In genomic region chr5:16937840-16938239, GRCm38 (mm10) we compare ENCODE assay signal across 10 mouse cellular contexts.
DNase-seq lines count a peak whose midpoint lies in the region; ATAC-seq and TF ChIP-seq lines count a peak whose summit lies in the region.
"Had no signal": no experiment of that assay in that cellular context is flagged by ENCODE, and none has a peak within 500 bp of the region (broad histone marks: within the 10 kb centered on the region; RNA-seq: fewer than 3 reads in every experiment).

No protein-coding gene starts in this region.

- no peaks in the 10 kb centered on the region for H3K4me1 ChIP-seq in hindbrain, embryonic 14.5 days (replicated peaks; ENCODE audit: control insufficient read depth, insufficient read depth, low read length)
- no peaks in the 10 kb centered on the region for H3K4me1 ChIP-seq in hindbrain, embryonic 12.5 days
- no peaks in the 10 kb centered on the region for H3K4me1 ChIP-seq in lung, adult 2 months (ENCODE audit: control insufficient read depth, insufficient read depth, low read length)
- H3K4me1 ChIP-seq: embryonic facial prominence, embryonic 13.5 days; liver, embryonic 13.5 days had no signal

- no peak overlapping the region for H3K4me3 ChIP-seq in hindbrain, embryonic 14.5 days (replicated peaks; ENCODE audit: low read length)
- H3K4me3 ChIP-seq in hindbrain, embryonic 12.5 days: no peak overlapping the region
- H3K4me3 ChIP-seq in lung, adult 2 months (replicated peaks; ENCODE audit: extremely low read depth, low read depth, low read length): no peak overlapping the region
- H3K4me3 ChIP-seq: embryonic facial prominence, embryonic 13.5 days; liver, embryonic 13.5 days had no signal

- H3K9me3 ChIP-seq in hindbrain, embryonic 14.5 days (ENCODE audit: control insufficient read depth, low read length): no peaks in the 10 kb centered on the region
- H3K9me3 ChIP-seq in hindbrain, embryonic 12.5 days (replicated peaks): no peaks in the 10 kb centered on the region
- H3K9me3 ChIP-seq: embryonic facial prominence, embryonic 13.5 days; liver, embryonic 13.5 days had no signal

- H3K4me2 ChIP-seq in hindbrain, embryonic 14.5 days (replicated peaks): no peak overlapping the region
- H3K4me2 ChIP-seq in hindbrain, embryonic 12.5 days (replicated peaks): no peak overlapping the region
- H3K4me2 ChIP-seq: embryonic facial prominence, embryonic 13.5 days; liver, embryonic 13.5 days had no signal

- DNase-seq in hindbrain, embryonic 14.5 days (ENCODE audit: low spot score): peak; percentile 77
- DNase-seq in ES-CJ7 (ENCODE audit: low read depth, low spot score): peak; percentile 45
- DNase-seq in brain, embryonic 14.5 days (ENCODE audit: low read depth): peak; percentile 80
- peak; percentile 19 for DNase-seq in lung, adult 2 months
- DNase-seq in splenic B cell, adult 2 months (ENCODE audit: low read depth, low spot score): peak; percentile 47
- DNase-seq: liver, embryonic 13.5 days had no signal

- no peak overlapping the region for H3K9ac ChIP-seq in hindbrain, embryonic 14.5 days
- no peak overlapping the region for H3K9ac ChIP-seq in hindbrain, embryonic 12.5 days
- H3K9ac ChIP-seq: embryonic facial prominence, embryonic 13.5 days; liver, embryonic 13.5 days had no signal

- no peak overlapping the region for H3K27ac ChIP-seq in hindbrain, embryonic 14.5 days
- no peak overlapping the region for H3K27ac ChIP-seq in hindbrain, embryonic 12.5 days
- H3K27ac ChIP-seq: embryonic facial prominence, embryonic 13.5 days; liver, embryonic 13.5 days had no signal

- TF ChIP-seq POLR2A in brain, embryonic 14.5 days (IDR thresholded peaks at IDR 0.05; ENCODE audit: borderline replicate concordance, extremely low read depth, insufficient read depth, insufficient read length, poor library complexity, severe bottlenecking): no peak
- TF ChIP-seq POLR2A in lung, adult 2 months (IDR thresholded peaks at IDR 0.05; ENCODE audit: borderline replicate concordance, extremely low read depth, low read depth, low read length): no peak

- no peaks in the 10 kb centered on the region for H3K36me3 ChIP-seq in hindbrain, embryonic 14.5 days (replicated peaks; ENCODE audit: control insufficient read depth, insufficient read depth)
- no peaks in the 10 kb centered on the region for H3K36me3 ChIP-seq in hindbrain, embryonic 12.5 days
- H3K36me3 ChIP-seq in splenic B cell, adult 2 months (ENCODE audit: control insufficient read depth, insufficient read depth, low read length, poor library complexity, severe bottlenecking): no peaks in the 10 kb centered on the region
- H3K36me3 ChIP-seq: embryonic facial prominence, embryonic 13.5 days; liver, embryonic 13.5 days had no signal

- WGBS in hindbrain, embryonic 14.5 days: 61% methylated on average over 1 of the region's 1 CpGs
- WGBS in hindbrain, embryonic 12.5 days: 51% methylated on average over 1 of the region's 1 CpGs
- 34% methylated on average over 1 of the region's 1 CpGs for WGBS in lung, adult 2 months

- no peak for ATAC-seq in hindbrain, embryonic 14.5 days (ENCODE audit: low FRiP score)
- ATAC-seq in hindbrain, embryonic 12.5 days (ENCODE audit: low FRiP score): no peak
- ATAC-seq in hematopoietic stem cell, adult 5-6 weeks (replicated peaks in 1 of 2; ENCODE audit: insufficient read depth in 1 of 2, low FRiP score in 2 of 2, low TSS enrichment in 1 of 2, low read depth in 1 of 2, poor library complexity in 2 of 2, severe bottlenecking in 2 of 2): peak; percentile 56 to 69; a peak in 3 of 4 replicates
- no peak for ATAC-seq in megakaryocyte, adult 5-6 weeks (ENCODE audit: poor library complexity, severe bottlenecking)

- TF ChIP-seq CTCF in brain, embryonic 14.5 days (IDR thresholded peaks at IDR 0.05; ENCODE audit: borderline replicate concordance, extremely low read depth, insufficient read depth, insufficient read length): peak; percentile 35; the same call in 1 of the 2 replicates
- TF ChIP-seq CTCF in lung, adult 2 months (IDR thresholded peaks at IDR 0.05; ENCODE audit: insufficient read depth, low read length): no peak

- H3K27me3 ChIP-seq in hindbrain, embryonic 14.5 days (ENCODE audit: control insufficient read depth, insufficient read depth, low read length): no peaks in the 10 kb centered on the region
- no peaks in the 10 kb centered on the region for H3K27me3 ChIP-seq in hindbrain, embryonic 12.5 days
- H3K27me3 ChIP-seq in splenic B cell, adult 2 months (ENCODE audit: control insufficient read depth, insufficient read depth, low read length, poor library complexity, severe bottlenecking): no peaks in the 10 kb centered on the region
- H3K27me3 ChIP-seq: embryonic facial prominence, embryonic 13.5 days; liver, embryonic 13.5 days had no signal

Comparison
In these comparisons a context has a peak if more than half of its experiments do, and no peak if none do; other contexts are left out.
1. ATAC-seq: peak in hematopoietic stem cell, adult 5-6 weeks (2 of 2); none in hindbrain, embryonic 14.5 days (single experiment), hindbrain, embryonic 12.5 days (single experiment) and megakaryocyte, adult 5-6 weeks (single experiment).
2. DNase-seq: peak in every context shown above with its lines; median percentile 80 in brain, embryonic 14.5 days; 77 in hindbrain, embryonic 14.5 days; 47 in splenic B cell, adult 2 months; 45 in ES-CJ7; 19 in lung, adult 2 months.